Mouse (Mus musculus) intestine, embryonic 16.5 days (tissue): Measurements from ENCODE around the gene Oas1f. TPM values are rescaled to one million over a fixed set of nuclear protein-coding genes. Genes with fewer than 3 reads are reported as not detected.
"Not testable (repeated sequence)": the region's sequence is repeated elsewhere in the genome, so short reads cannot be mapped to it uniquely, and the experiment has no call there.

Source experiments
- ATAC-seq: fragments of 200-750 bp; cut with Nextera tagmentation; 2 replicates; pipeline ENCODE4 v1.8.0; 2017; ENCODE audit warnings: moderate TSS enrichment, moderate library complexity
- H3K27ac ChIP-seq: fragments of 300-500 bp; sonication (generic); 2 replicates; pipeline ENCODE4 v1.5.1; 2014; ENCODE audit warnings: mild to moderate bottlenecking, low read length
- H3K27me3 ChIP-seq: fragments of 300-500 bp; sonication (generic); replicated peaks from 2 replicates; pipeline ENCODE4 v1.6.1; 2014; ENCODE audit warnings: low read length, control low read depth, mixed read lengths; ENCODE audit not compliant: control insufficient read depth, insufficient read depth
- H3K36me3 ChIP-seq: fragments of 300-500 bp; sonication (generic); 2 replicates; pipeline ENCODE4 v1.6.1; 2014; ENCODE audit warnings: low read length, control low read depth; ENCODE audit not compliant: control insufficient read depth, insufficient read depth
- H3K4me1 ChIP-seq: fragments of 300-500 bp; sonication (generic); 2 replicates; pipeline ENCODE4 v1.6.1; 2014; ENCODE audit warnings: low read length, control low read depth, mixed read lengths; ENCODE audit not compliant: control insufficient read depth, insufficient read depth
- H3K4me2 ChIP-seq: fragments of 300-500 bp; sonication (generic); 2 replicates; pipeline ENCODE4 v1.6.1; 2014; ENCODE audit warnings: low read depth, low read length, control low read depth
- H3K4me3 ChIP-seq: fragments of 300-500 bp; sonication (generic); 2 replicates; pipeline ENCODE4 v1.5.1; 2014; ENCODE audit warnings: mild to moderate bottlenecking, low read length
- H3K9ac ChIP-seq: fragments of 300-500 bp; sonication (generic); 2 replicates; pipeline ENCODE4 v1.6.1; 2014; ENCODE audit warnings: low read depth, low read length
- H3K9me3 ChIP-seq: fragments of 300-500 bp; sonication (generic); 2 replicates; pipeline ENCODE4 v1.6.1; 2016; ENCODE audit warnings: low read length, control low read depth; ENCODE audit not compliant: control insufficient read depth
- WGBS: fragments of 180-500 bp; shearing (Covaris S2); extraction: QIAGEN DNeasy Blood & Tissue Kit; methylation state at CpG from one replicate; pipeline ENCODE4 v1.1.7; 2014; 5-methylcytosine and 5-hydroxymethylcytosine counted together
- polyA plus RNA-seq: library from polyadenylated mRNA; unstranded; fragments of >200 nt; fragmentation: Nextera tagmentation; extraction: Ambion mirVana; gene quantifications from 2 replicates; pipeline ENCODE4 v1.2.1, GENCODE M21; 2015

Gene Oas1f
- 0.20 TPM in 1 of 2 replicates, not detected in the other for polyA plus RNA-seq

DNA sequence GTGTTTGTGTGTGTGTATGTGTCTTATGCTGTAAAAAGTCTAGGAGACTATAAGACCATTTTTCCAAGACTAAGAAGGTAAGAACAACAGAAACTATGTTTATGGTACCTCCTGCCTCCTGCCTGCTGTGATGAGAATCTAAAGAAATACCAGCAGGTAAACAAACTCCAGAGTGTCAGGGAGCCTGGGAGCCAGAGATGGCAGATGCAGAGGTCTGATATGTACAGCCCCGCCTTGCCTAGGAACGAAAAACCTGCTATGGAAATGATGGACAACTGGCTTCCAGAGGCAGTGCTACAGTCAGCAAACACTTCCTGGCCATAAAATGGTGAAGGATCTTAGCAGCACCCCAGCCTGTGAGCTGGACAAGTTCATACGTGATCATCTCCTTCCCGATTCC is at the start of gene Oas1f:
TSS of gene Oas1f (plus strand) at position 301 of the 400 bp plus-strand sequence.
- 53% methylated on average over 4 of the region's 4 CpGs for whole genome bisulfite sequencing
- no peak for ATAC-seq

DNA sequence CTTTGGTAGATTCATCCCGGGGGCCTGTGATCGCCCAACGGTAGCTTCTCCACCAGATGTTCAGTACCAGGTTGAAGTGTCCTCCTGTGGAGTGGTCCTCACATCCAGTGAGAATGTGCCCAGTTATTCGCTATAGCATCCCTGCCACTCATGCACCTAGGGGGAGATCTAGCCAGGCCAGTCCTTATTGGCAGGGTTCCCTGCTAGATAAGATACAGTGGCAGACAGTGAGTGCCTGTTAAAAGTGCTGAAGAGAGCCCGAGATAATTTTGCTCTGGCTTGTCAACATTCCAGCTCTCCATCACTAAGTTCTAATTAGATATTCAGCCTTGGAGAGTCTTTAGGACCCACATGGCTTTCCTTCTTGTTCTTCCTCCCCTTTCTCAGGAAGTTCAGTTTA is 49.0 kb upstream of the Oas1f start:
- not testable (repeated sequence) for H3K27me3 ChIP-seq, ATAC-seq, H3K36me3 ChIP-seq, H3K4me3 ChIP-seq, H3K4me1 ChIP-seq, H3K4me2 ChIP-seq, H3K9ac ChIP-seq, H3K27ac ChIP-seq, H3K9me3 ChIP-seq
- WGBS = 78% methylated on average over 5 of the region's 5 CpGs

More for the DNA sequence above, at the start of gene Oas1f:
- Histone ChIP-seq H3K9ac (no peak within 1 kb of the TSS), H3K27me3 (no peaks in the 10 kb centered on the region), H3K27ac (no peak within 1 kb of the TSS), H3K9me3 (no peaks in the 10 kb centered on the region), H3K4me3 (no peak within 1 kb of the TSS), H3K4me1 (peaks cover 6% of the 10 kb centered on the region), H3K4me2 (no peak within 1 kb of the TSS), H3K36me3 (no peaks in the 10 kb centered on the region)

- H3K27me3 ChIP-seq, H3K9ac ChIP-seq, H3K27ac ChIP-seq, ATAC-seq, H3K9me3 ChIP-seq, H3K36me3 ChIP-seq, H3K4me2 ChIP-seq, H3K4me1 ChIP-seq, H3K4me3 ChIP-seq: not testable (repeated sequence)
- 51% methylated on average over 2 of the region's 2 CpGs for WGBS
Measured at GRCm38 (mm10) chr5:120798943-120799342, 48.2 kb upstream of the Oas1f start.

DNA sequence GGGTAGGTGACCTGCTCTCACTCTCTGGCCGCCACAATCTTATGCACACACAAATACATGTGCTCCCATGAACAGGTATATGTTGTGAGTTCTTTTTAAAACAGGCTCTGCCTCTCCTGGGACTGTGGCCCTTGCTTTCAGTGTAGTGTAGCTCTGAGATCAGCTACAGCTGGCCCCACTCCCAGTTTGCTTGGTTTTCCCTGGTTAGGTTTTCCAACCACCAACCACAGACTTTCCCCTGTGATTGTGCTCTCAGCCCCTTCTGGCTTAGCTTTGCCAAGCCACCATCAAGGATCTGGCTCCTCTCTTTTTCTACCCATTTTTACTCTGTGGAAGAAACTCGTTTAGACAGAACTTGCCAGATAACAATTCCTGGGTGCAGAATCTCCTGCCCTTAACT is 43.6 kb upstream of the Oas1f start:
- Histone ChIP-seq H3K4me1 (no peaks in the 10 kb centered on the region), H3K36me3 (no peaks in the 10 kb centered on the region), H3K4me3 (no peak overlapping the region), H3K9me3 (no peaks in the 10 kb centered on the region), H3K9ac (no peak overlapping the region), H3K27me3 (no peaks in the 10 kb centered on the region), H3K4me2 (no peak overlapping the region), H3K27ac (no peak overlapping the region)
- ATAC-seq = no peak
- WGBS = 74% methylated on average over 2 of the region's 2 CpGs

- H3K9ac ChIP-seq = no peak overlapping the region
- no peaks in the 10 kb centered on the region for H3K36me3 ChIP-seq
- WGBS = 88% methylated on average over 1 of the region's 1 CpGs
- H3K4me3 ChIP-seq = no peak overlapping the region
- H3K9me3 ChIP-seq = no peaks in the 10 kb centered on the region
- no peak overlapping the region for H3K27ac ChIP-seq
- no peaks in the 10 kb centered on the region for H3K4me1 ChIP-seq
- H3K4me2 ChIP-seq = no peak overlapping the region
- H3K27me3 ChIP-seq = no peaks in the 10 kb centered on the region
- no peak for ATAC-seq
Measured at GRCm38 (mm10) chr5:120806458-120806857, 40.7 kb upstream of the Oas1f start.

- no peak overlapping the region for H3K4me2 ChIP-seq
- no peak overlapping the region for H3K9ac ChIP-seq
- H3K27ac ChIP-seq = no peak overlapping the region
- 40% methylated on average over 6 of the region's 6 CpGs for WGBS
- H3K9me3 ChIP-seq = no peaks in the 10 kb centered on the region
- H3K36me3 ChIP-seq = no peaks in the 10 kb centered on the region
- H3K4me1 ChIP-seq = no peaks in the 10 kb centered on the region
- H3K4me3 ChIP-seq = no peak overlapping the region
- no peak for ATAC-seq
- no peaks in the 10 kb centered on the region for H3K27me3 ChIP-seq
Measured at GRCm38 (mm10) chr5:120809171-120809570, 38.0 kb upstream of the Oas1f start.

- WGBS = 5% methylated on average over 18 of the region's 18 CpGs
- Histone ChIP-seq H3K27ac (peak within 1 kb of the TSS; percentile 42), H3K27me3 (no peaks in the 10 kb centered on the region), H3K36me3 (no peaks in the 10 kb centered on the region), H3K4me3 (peak within 1 kb of the TSS; percentile 51), H3K4me1 (no peaks in the 10 kb centered on the region), H3K4me2 (peak within 1 kb of the TSS; percentile 51), H3K9me3 (no peaks in the 10 kb centered on the region), H3K9ac (peak within 1 kb of the TSS; percentile 55)
- peak; percentile 96 for ATAC-seq
Measured at GRCm38 (mm10) chr5:120811951-120812819, 35.0 kb upstream of the Oas1f start, which contains the start of gene Oas1c. Oas1c (minus strand) TSS chr5:120812514.

DNA sequence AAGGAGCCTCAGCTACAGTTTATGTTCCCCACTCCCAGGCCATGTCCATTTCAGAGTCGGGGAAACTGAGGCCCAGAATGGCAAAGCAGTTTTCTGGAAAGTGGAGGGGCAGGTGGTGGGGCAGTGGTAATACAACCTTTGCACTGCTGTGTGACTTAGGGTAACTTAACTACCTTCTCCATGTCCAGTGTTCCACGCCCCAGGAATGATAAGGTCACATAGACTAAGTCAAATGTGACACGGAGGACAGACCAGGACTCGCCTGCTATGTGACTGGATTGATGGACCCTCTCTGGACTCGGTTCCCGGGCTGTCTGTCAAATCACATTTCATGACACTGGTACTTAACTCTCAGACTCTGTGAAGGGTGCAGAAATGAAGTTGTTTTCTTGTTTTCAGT is 34.1 kb upstream of the Oas1f start:
- ATAC-seq = no peak; the same call in 1 of the 2 replicates
- WGBS = 78% methylated on average over 6 of the region's 6 CpGs
- H3K36me3 ChIP-seq = no peaks in the 10 kb centered on the region

DNA sequence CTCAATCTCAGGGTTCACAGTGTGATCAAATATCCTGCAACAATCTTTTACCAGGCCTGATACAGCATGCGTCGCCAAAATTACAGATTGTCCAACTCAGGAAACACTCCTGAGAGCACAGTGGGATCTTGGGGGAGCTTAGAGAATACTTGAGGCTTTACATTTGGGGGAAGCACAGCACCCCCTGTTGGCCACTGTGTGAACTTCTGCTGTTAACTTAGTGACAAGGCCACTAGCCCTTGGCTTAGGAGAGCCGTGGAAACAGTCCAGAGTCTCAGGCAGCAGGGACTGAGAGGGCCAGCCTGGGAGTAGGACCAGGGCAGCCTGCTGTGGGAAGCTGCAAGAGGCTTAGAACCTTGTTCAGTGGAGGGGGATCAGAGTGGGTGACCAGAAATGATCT is 31.2 kb upstream of the Oas1f start:
- 0 out of 2 replicates have a peak, but pooled peaks cover 5% of the 10 kb centered on the region for H3K9me3 ChIP-seq
- 61% methylated on average over 3 of the region's 3 CpGs for WGBS
- H3K27me3 ChIP-seq = no peaks in the 10 kb centered on the region
- no peak overlapping the region for H3K9ac ChIP-seq
- no peak overlapping the region for H3K4me3 ChIP-seq
- H3K36me3 ChIP-seq = no peaks in the 10 kb centered on the region
- no peak overlapping the region for H3K4me2 ChIP-seq
- no peaks in the 10 kb centered on the region for H3K4me1 ChIP-seq
- no peak for ATAC-seq
- no peak overlapping the region for H3K27ac ChIP-seq

More for the DNA sequence above, 34.1 kb upstream of the Oas1f start:
- H3K27ac ChIP-seq = no peak overlapping the region
- H3K4me3 ChIP-seq = peak overlapping the region; percentile 51
- peak overlapping the region; percentile 55 for H3K9ac ChIP-seq
- H3K9me3 ChIP-seq = no peaks in the 10 kb centered on the region
- no peaks in the 10 kb centered on the region for H3K4me1 ChIP-seq
- no peaks in the 10 kb centered on the region for H3K27me3 ChIP-seq
- H3K4me2 ChIP-seq = peak overlapping the region; percentile 51
